Mouse (Mus musculus) liver, embryonic 14.5 days (tissue): ENCODE measurements around the gene Hnrnpf.

Experiments
- CTCF ChIP-seq: IDR thresholded peaks from 2 replicates; pipeline ENCODE4 v1.5.1; 2016; ENCODE audit warnings: antibody characterized with exemption, low read depth, control low read depth
- EP300 ChIP-seq: IDR thresholded peaks from 2 replicates; pipeline ENCODE4 v1.6.1; 2016; ENCODE audit warnings: antibody characterized with exemption, low read depth

DNA sequence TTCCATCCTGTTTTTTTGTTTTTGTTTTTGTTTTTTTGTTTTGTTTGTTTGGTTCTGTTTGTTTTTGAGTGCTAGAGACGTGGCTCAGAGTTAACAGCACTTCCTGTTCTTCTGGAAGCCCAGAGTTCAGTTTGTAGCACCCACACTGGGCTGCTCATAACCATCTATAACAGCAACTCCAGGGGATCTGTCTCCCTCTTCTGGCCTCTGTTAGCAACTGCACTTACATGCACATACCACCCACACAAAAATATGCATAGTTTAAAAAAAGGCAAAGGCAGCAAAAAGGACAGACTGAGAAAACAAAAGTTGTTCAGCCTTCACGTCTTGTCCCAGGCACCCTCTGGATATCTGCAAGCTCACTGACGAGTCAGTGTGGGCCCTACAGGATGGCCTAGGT is 63.1 kb downstream of the Hnrnpf start:
- TF ChIP-seq CTCF, result peak; percentile 35; the same call in 1 of the 2 replicates
- no peak for TF ChIP-seq EP300
